Mouse (Mus musculus) ES-Bruce4 (cell line): Measurements from ENCODE around the gene Sh3bp4. TPM values are rescaled to one million over a fixed set of nuclear protein-coding genes. Genes with fewer than 3 reads are reported as not detected.

Source experiments
- H3K27ac ChIP-seq: 2 replicates; pipeline ENCODE4 v1.5.1; 2012; ENCODE audit warnings: low read length, inconsistent platforms; ENCODE audit not compliant: insufficient read depth
- H3K27me3 ChIP-seq: 2 replicates; pipeline ENCODE4 v1.6.1; 2012; ENCODE audit warnings: mild to moderate bottlenecking, low read length, inconsistent platforms; ENCODE audit not compliant: control insufficient read depth, poor library complexity, insufficient read depth, severe bottlenecking
- H3K36me3 ChIP-seq: 2 replicates; pipeline ENCODE4 v1.6.1; 2012; ENCODE audit warnings: inconsistent platforms, mild to moderate bottlenecking, low read length, moderate library complexity; ENCODE audit not compliant: control insufficient read depth, poor library complexity, insufficient read depth, severe bottlenecking
- H3K4me1 ChIP-seq: one replicate; pipeline ENCODE4 v1.8.1; 2011; ENCODE audit warnings: low read length; ENCODE audit not compliant: control insufficient read depth, insufficient read depth
- H3K4me3 ChIP-seq: 2 replicates; pipeline ENCODE4 v1.5.1; 2011; ENCODE audit warnings: low read depth, mild to moderate bottlenecking, low read length
- H3K9ac ChIP-seq: 2 replicates; pipeline ENCODE4 v1.6.1; 2012; ENCODE audit warnings: low read depth, mild to moderate bottlenecking, inconsistent platforms; ENCODE audit not compliant: poor library complexity, severe bottlenecking
- H3K9me3 ChIP-seq: replicated peaks from 2 replicates; pipeline ENCODE4 v1.6.1; 2012; ENCODE audit warnings: mild to moderate bottlenecking, low read length, inconsistent platforms; ENCODE audit not compliant: control insufficient read depth, poor library complexity, insufficient read depth, severe bottlenecking
- CTCF ChIP-seq: IDR thresholded peaks from one replicate; pipeline ENCODE4 v1.8.1; 2011; ENCODE audit warnings: low read depth, low read length
- EP300 ChIP-seq: IDR thresholded peaks from 2 replicates; pipeline ENCODE4 v1.6.1; 2011; ENCODE audit warnings: low read depth, low read length; ENCODE audit not compliant: insufficient read depth
- POLR2A ChIP-seq: IDR thresholded peaks from one replicate; pipeline ENCODE4 v1.8.1; 2011; ENCODE audit warnings: low read length; ENCODE audit not compliant: insufficient read depth
- polyA plus RNA-seq: library from polyadenylated mRNA; stranded (reverse); fragments of >200 nt; gene quantifications from 2 replicates; pipeline ENCODE4 v1.2.4, GENCODE M21; 2011; ENCODE audit warnings: low read depth; ENCODE audit not compliant: missing spikeins, insufficient read depth, insufficient read length

Sh3bp4 gene
- polyA plus RNA-seq, 1 experiment: 32.1 TPM

- Histone ChIP-seq H3K9ac (peak overlapping the region; percentile 64), H3K4me1 (peaks cover 7% of the 10 kb centered on the region), H3K36me3 (no peaks in the 10 kb centered on the region), H3K4me3 (peak overlapping the region; percentile 45), H3K9me3 (no peaks in the 10 kb centered on the region), H3K27me3 (no peaks in the 10 kb centered on the region), H3K27ac (peak overlapping the region; percentile 96)
- no peak for TF ChIP-seq POLR2A
- peak; percentile 82 for TF ChIP-seq EP300
- peak; percentile 78 for TF ChIP-seq CTCF
Observed at GRCm38 (mm10) chr1:89191127-89191740, 121.0 kb downstream of the Sh3bp4 start.

DNA sequence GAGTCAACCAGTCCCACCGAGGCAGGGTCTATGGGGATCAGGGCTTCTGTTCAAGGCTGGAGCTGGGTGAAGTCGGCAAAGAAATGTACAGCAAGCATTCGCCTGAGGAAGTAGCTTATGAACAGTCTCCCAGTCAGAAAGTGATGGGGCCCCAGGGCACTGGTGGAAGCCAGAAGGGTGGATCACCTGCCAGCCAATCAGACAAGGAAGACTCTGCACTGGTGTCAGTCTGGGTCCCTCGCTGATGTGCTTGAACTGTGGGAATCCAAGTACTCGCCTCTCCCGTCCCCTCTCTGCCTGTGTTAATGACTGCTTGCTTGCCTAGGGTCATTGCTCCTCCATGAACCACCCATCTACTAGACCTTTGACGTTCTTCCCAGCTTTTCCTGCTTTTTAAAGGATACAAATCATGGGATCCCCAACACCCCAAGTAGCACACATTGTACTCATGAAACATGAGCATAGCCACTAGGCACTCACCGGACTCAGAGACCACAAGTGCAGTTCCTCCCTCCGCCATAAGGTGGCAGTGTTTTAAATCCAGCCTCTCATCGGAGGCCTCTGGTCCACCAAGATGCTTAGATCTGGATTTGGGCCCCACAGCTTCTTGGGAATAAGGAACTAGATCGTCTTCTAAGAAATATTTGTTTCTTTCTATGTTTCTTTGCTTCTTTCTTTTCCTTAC is 122.5 kb downstream of the Sh3bp4 start:
- no peaks in the 10 kb centered on the region for H3K27me3 ChIP-seq
- peaks cover 7% of the 10 kb centered on the region for H3K4me1 ChIP-seq
- no peaks in the 10 kb centered on the region for H3K9me3 ChIP-seq
- TF ChIP-seq EP300 (no peak), CTCF (peak; percentile 81)
- peak overlapping the region; percentile 20; the same call in 1 of the 2 replicates for H3K9ac ChIP-seq
- peak overlapping the region; percentile 32; the same call in 1 of the 2 replicates for H3K27ac ChIP-seq
- no peaks in the 10 kb centered on the region for H3K36me3 ChIP-seq
- no peak overlapping the region for H3K4me3 ChIP-seq

DNA sequence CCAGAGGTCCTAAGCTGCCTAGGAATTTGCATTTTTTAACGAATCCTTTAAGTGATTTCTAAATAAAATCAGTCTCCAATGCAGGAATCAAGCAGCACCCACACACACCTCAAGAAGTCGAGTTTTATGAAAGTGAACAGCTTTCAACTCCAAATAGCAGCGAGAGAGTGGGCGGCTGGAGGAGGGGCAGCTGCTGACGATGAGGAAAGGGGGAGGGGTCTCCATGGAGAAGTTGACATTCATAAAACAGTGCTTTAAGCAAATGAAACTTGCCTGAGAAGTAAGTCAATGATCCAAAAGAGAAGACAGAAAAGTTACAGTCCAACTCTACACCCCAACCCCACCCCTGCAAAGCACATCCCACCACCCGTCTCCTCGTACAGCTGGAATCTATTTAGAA is 123.4 kb downstream of the Sh3bp4 start:
- H3K9ac ChIP-seq: no peak overlapping the region
- no peak overlapping the region for H3K27ac ChIP-seq
- TF ChIP-seq EP300 (no peak), CTCF (no peak), POLR2A (no peak)
- H3K27me3 ChIP-seq: no peaks in the 10 kb centered on the region
- no peaks in the 10 kb centered on the region for H3K36me3 ChIP-seq
- peaks cover 2% of the 10 kb centered on the region; the same call in 1 of the 2 replicates for H3K9me3 ChIP-seq
- no peak overlapping the region for H3K4me3 ChIP-seq
- peaks cover 5% of the 10 kb centered on the region for H3K4me1 ChIP-seq

- Histone ChIP-seq H3K27ac (no peak overlapping the region), H3K9ac (no peak overlapping the region), H3K9me3 (peaks cover 6% of the 10 kb centered on the region; the same call in 1 of the 2 replicates), H3K4me1 (peaks cover 4% of the 10 kb centered on the region), H3K4me3 (no peak overlapping the region), H3K27me3 (no peaks in the 10 kb centered on the region), H3K36me3 (no peaks in the 10 kb centered on the region)
- TF ChIP-seq POLR2A (no peak), CTCF (peak; percentile 93)
Observed at GRCm38 (mm10) chr1:89195827-89196712, 125.9 kb downstream of the Sh3bp4 start.
